Comparison of ENCODE assay signal across 25 mouse cellular contexts in genomic region chr14:119409334-119410050, GRCm38 (mm10).
DNase-seq lines count a peak whose midpoint lies in the region; ATAC-seq and TF ChIP-seq lines count a peak whose summit lies in the region.
"Had no signal": no experiment of that assay in that cellular context is flagged by ENCODE, and none has a peak within 500 bp of the region (broad histone marks: within the 10 kb centered on the region; RNA-seq: fewer than 3 reads in every experiment).

No protein-coding gene starts in this region.

- H3K4me3 ChIP-seq in kidney, embryonic 16.5 days (ENCODE audit: low read length): no peak overlapping the region
- H3K4me3 ChIP-seq in embryonic facial prominence, embryonic 11.5 days (ENCODE audit: low read depth, low read length): no peak overlapping the region
- H3K4me3 ChIP-seq in limb, embryonic 13.5 days: no peak overlapping the region
- H3K4me3 ChIP-seq: heart, adult 2 months; hindbrain, embryonic 13.5 days; liver, embryonic 15.5 days; lung, embryonic 15.5 days; megakaryocyte, embryonic 14.5 days had no signal

- no peak for TF ChIP-seq POLR2A in brain, embryonic 14.5 days (IDR thresholded peaks at IDR 0.05; ENCODE audit: borderline replicate concordance, extremely low read depth, insufficient read depth, insufficient read length, poor library complexity, severe bottlenecking)

- WGBS in kidney, embryonic 16.5 days: 33% methylated on average over 11 of the region's 11 CpGs
- 57% methylated on average over 11 of the region's 11 CpGs for WGBS in embryonic facial prominence, embryonic 11.5 days
- WGBS in limb, embryonic 13.5 days: 39% methylated on average over 11 of the region's 11 CpGs

- H3K27me3 ChIP-seq in kidney, embryonic 16.5 days (ENCODE audit: insufficient read depth, low read length): no peaks in the 10 kb centered on the region
- H3K27me3 ChIP-seq in embryonic facial prominence, embryonic 11.5 days (ENCODE audit: control insufficient read depth, insufficient read depth, low read length): no peaks in the 10 kb centered on the region
- H3K27me3 ChIP-seq in limb, embryonic 13.5 days: no peaks in the 10 kb centered on the region
- H3K27me3 ChIP-seq: hindbrain, embryonic 13.5 days; liver, embryonic 15.5 days; lung, embryonic 15.5 days; megakaryocyte, embryonic 14.5 days had no signal

- DNase-seq in kidney, adult 9 months: no peak
- peak; percentile 13 for DNase-seq in brain, embryonic 14.5 days (ENCODE audit: low read depth)
- DNase-seq in embryonic facial prominence, embryonic 11.5 days (ENCODE audit: low spot score): peak; percentile 8
- no peak for DNase-seq in spleen, adult 12 weeks (ENCODE audit: low spot score)
- DNase-seq in spleen, postnatal 4 days (ENCODE audit: low spot score in 2 of 2): no peak
- DNase-seq: adrenal gland, adult 8-10 months; cerebellum, adult 2 months; cerebellum, postnatal 25 days; gastrocnemius, postnatal 25 days; heart, adult 2 months; kidney, adult 2 months; layer of hippocampus, postnatal 36 days; liver; lung, postnatal 36 days; midbrain, embryonic 14.5 days; thymus, postnatal 14 days had no signal

- peak overlapping the region; percentile 26; the same call in 1 of the 2 replicates for H3K4me2 ChIP-seq in kidney, embryonic 16.5 days (replicated peaks; ENCODE audit: low read depth, low read length)
- no peak overlapping the region for H3K4me2 ChIP-seq in embryonic facial prominence, embryonic 11.5 days (ENCODE audit: low read depth, low read length)
- peak overlapping the region; percentile 30 for H3K4me2 ChIP-seq in limb, embryonic 13.5 days (replicated peaks)
- H3K4me2 ChIP-seq: hindbrain, embryonic 13.5 days; liver, embryonic 15.5 days; lung, embryonic 15.5 days had no signal

- ATAC-seq in kidney, embryonic 16.5 days (ENCODE audit: low FRiP score, low TSS enrichment): peak; percentile 78; the same call in 1 of the 2 replicates
- ATAC-seq in embryonic facial prominence, embryonic 11.5 days (replicated peaks; ENCODE audit: insufficient number of reproducible peaks, low FRiP score, low TSS enrichment, low read depth): 0 out of 2 replicates have a peak, but pooled peaks have one; percentile 44
- peak; percentile 64 for ATAC-seq in limb, embryonic 13.5 days (ENCODE audit: low FRiP score, low read depth)
- ATAC-seq in erythroid progenitor cell, adult 5-6 weeks (replicated peaks; ENCODE audit: low FRiP score, poor library complexity, severe bottlenecking): no peak
- ATAC-seq: forebrain, embryonic 16.5 days; inflammation-experienced regulatory T-cells, adult 6 months had no signal

- no peaks in the 10 kb centered on the region for H3K4me1 ChIP-seq in kidney, embryonic 16.5 days (ENCODE audit: insufficient read depth, low read length)
- no peaks in the 10 kb centered on the region for H3K4me1 ChIP-seq in embryonic facial prominence, embryonic 11.5 days (ENCODE audit: control insufficient read depth, insufficient read depth, low read length)
- peaks cover 8% of the 10 kb centered on the region for H3K4me1 ChIP-seq in limb, embryonic 13.5 days
- H3K4me1 ChIP-seq: hindbrain, embryonic 13.5 days; liver, embryonic 15.5 days; lung, embryonic 15.5 days; megakaryocyte, embryonic 14.5 days had no signal

- H3K9me3 ChIP-seq in kidney, embryonic 16.5 days (ENCODE audit: low read length): no peaks in the 10 kb centered on the region
- H3K9me3 ChIP-seq in embryonic facial prominence, embryonic 11.5 days (replicated peaks; ENCODE audit: control insufficient read depth, low read length): no peaks in the 10 kb centered on the region
- H3K9me3 ChIP-seq in limb, embryonic 13.5 days: no peaks in the 10 kb centered on the region
- H3K9me3 ChIP-seq: hindbrain, embryonic 13.5 days; liver, embryonic 15.5 days; lung, embryonic 15.5 days had no signal

- no peaks in the 10 kb centered on the region for H3K36me3 ChIP-seq in kidney, embryonic 16.5 days (ENCODE audit: insufficient read depth, low read length)
- H3K36me3 ChIP-seq in embryonic facial prominence, embryonic 11.5 days (replicated peaks; ENCODE audit: control insufficient read depth, insufficient read depth, low read depth, low read length): no peaks in the 10 kb centered on the region
- H3K36me3 ChIP-seq in limb, embryonic 13.5 days: no peaks in the 10 kb centered on the region
- H3K36me3 ChIP-seq: hindbrain, embryonic 13.5 days; liver, embryonic 15.5 days; lung, embryonic 15.5 days had no signal

- no peak overlapping the region for H3K9ac ChIP-seq in kidney, embryonic 16.5 days (replicated peaks; ENCODE audit: low read length)
- H3K9ac ChIP-seq in embryonic facial prominence, embryonic 11.5 days (replicated peaks; ENCODE audit: low read length): no peak overlapping the region
- H3K9ac ChIP-seq in limb, embryonic 13.5 days: no peak overlapping the region
- H3K9ac ChIP-seq: hindbrain, embryonic 13.5 days; liver, embryonic 15.5 days; lung, embryonic 15.5 days had no signal

- no peak overlapping the region for H3K27ac ChIP-seq in kidney, embryonic 16.5 days (ENCODE audit: low read length)
- no peak overlapping the region for H3K27ac ChIP-seq in embryonic facial prominence, embryonic 11.5 days (replicated peaks; ENCODE audit: low read depth, low read length)
- no peak overlapping the region for H3K27ac ChIP-seq in limb, embryonic 13.5 days
- H3K27ac ChIP-seq: heart, adult 2 months; hindbrain, embryonic 13.5 days; liver, embryonic 15.5 days; lung, embryonic 15.5 days had no signal

- no peak for TF ChIP-seq CTCF in brain, embryonic 14.5 days (IDR thresholded peaks at IDR 0.05; ENCODE audit: borderline replicate concordance, extremely low read depth, insufficient read depth, insufficient read length)

Comparison
In these comparisons a context has a peak if more than half of its experiments do, and no peak if none do; other contexts are left out.
1. DNase-seq: peak in brain, embryonic 14.5 days (single experiment) and embryonic facial prominence, embryonic 11.5 days (single experiment); none in kidney, adult 9 months (single experiment), spleen, adult 12 weeks (single experiment) and spleen, postnatal 4 days (0 of 2).